Mouse (Mus musculus) intestine, postnatal 0 days (tissue): ENCODE results near the gene Cers5. TPM values are rescaled to one million over a fixed set of nuclear protein-coding genes. Genes with fewer than 3 reads are reported as not detected.
A peak's percentile ranks its signal among the peaks of the same experiment; 100 is the strongest.
"Not testable (repeated sequence)": the region's sequence is repeated elsewhere in the genome, so short reads cannot be mapped to it uniquely, and the experiment has no call there.

Source experiments
- ATAC-seq: fragments of 200-750 bp; cut with Nextera tagmentation; 2 replicates; pipeline ENCODE4 v1.8.0; 2017; ENCODE audit warnings: mild to moderate bottlenecking, moderate TSS enrichment, moderate library complexity
- H3K27ac ChIP-seq: fragments of 300-500 bp; sonication (generic); 2 replicates; pipeline ENCODE4 v1.5.1; 2014; ENCODE audit warnings: mild to moderate bottlenecking, low read depth, low read length, moderate library complexity
- H3K27me3 ChIP-seq: fragments of 300-500 bp; sonication (generic); replicated peaks from 2 replicates; pipeline ENCODE4 v1.6.1; 2014; ENCODE audit warnings: low read length, mixed read lengths; ENCODE audit not compliant: control insufficient read depth, insufficient read depth
- H3K36me3 ChIP-seq: fragments of 300-500 bp; sonication (generic); 2 replicates; pipeline ENCODE4 v1.6.1; 2014; ENCODE audit warnings: mild to moderate bottlenecking, moderate library complexity; ENCODE audit not compliant: control insufficient read depth, insufficient read depth
- H3K4me1 ChIP-seq: fragments of 300-500 bp; sonication (generic); replicated peaks from 2 replicates; pipeline ENCODE4 v1.6.1; 2014; ENCODE audit warnings: antibody characterized with exemption, low read length, mixed read lengths; ENCODE audit not compliant: control insufficient read depth, insufficient read depth
- H3K4me2 ChIP-seq: fragments of 300-500 bp; sonication (generic); replicated peaks from 2 replicates; pipeline ENCODE4 v1.6.1; 2014; ENCODE audit warnings: low read depth, mild to moderate bottlenecking, moderate library complexity
- H3K4me3 ChIP-seq: fragments of 300-500 bp; sonication (generic); 2 replicates; pipeline ENCODE4 v1.5.1; 2014; ENCODE audit warnings: low read depth, low read length
- H3K9ac ChIP-seq: fragments of 300-500 bp; sonication (generic); 2 replicates; pipeline ENCODE4 v1.6.1; 2014; ENCODE audit warnings: mild to moderate bottlenecking, low read depth, low read length
- H3K9me3 ChIP-seq: fragments of 300-500 bp; sonication (generic); 2 replicates; pipeline ENCODE4 v1.6.1; 2016; ENCODE audit warnings: mixed run types; ENCODE audit not compliant: control insufficient read depth
- CTCF ChIP-seq: sonication (generic); IDR thresholded peaks from 2 replicates; pipeline ENCODE4 v1.5.1; 2016; ENCODE audit warnings: low read depth, mild to moderate bottlenecking, control low read depth, antibody characterized with exemption, moderate library complexity
- WGBS: fragments of 180-500 bp; shearing (Covaris S2); extraction: QIAGEN DNeasy Blood & Tissue Kit; methylation state at CpG from one replicate; pipeline ENCODE4 v1.1.7; 2014; 5-methylcytosine and 5-hydroxymethylcytosine counted together
- polyA plus RNA-seq: library from polyadenylated mRNA; unstranded; fragments of >200 nt; fragmentation: Nextera tagmentation; extraction: Ambion mirVana; gene quantifications from 2 replicates; pipeline ENCODE4 v1.2.1, GENCODE M21; 2015

The Cers5 gene
- polyA plus RNA-seq, 1 experiment from 2014 or later: 18.7 TPM

GRCm38 (mm10) chr15:99729056-99729783 lies 43.5 kb downstream of the Cers5 start:
- Histone ChIP-seq H3K27ac (no peak overlapping the region), H3K9me3 (no peaks in the 10 kb centered on the region), H3K36me3 (peaks cover 19% of the 10 kb centered on the region), H3K4me1 (peaks cover 10% of the 10 kb centered on the region; the same call in 1 of the 2 replicates), H3K9ac (no peak overlapping the region), H3K4me3 (no peak overlapping the region), H3K27me3 (no peaks in the 10 kb centered on the region), H3K4me2 (no peak overlapping the region)
- WGBS: 85% methylated on average over 3 of the region's 4 CpGs
- ATAC-seq: no peak
- TF ChIP-seq CTCF: peak; percentile 48

- 94% methylated on average over 5 of the region's 5 CpGs for WGBS
- peaks cover 14% of the 10 kb centered on the region; the same call in 1 of the 2 replicates for H3K4me1 ChIP-seq
These were observed 44.5 kb downstream of the Cers5 start for GRCm38 (mm10) chr15:99728211-99728610.

DNA sequence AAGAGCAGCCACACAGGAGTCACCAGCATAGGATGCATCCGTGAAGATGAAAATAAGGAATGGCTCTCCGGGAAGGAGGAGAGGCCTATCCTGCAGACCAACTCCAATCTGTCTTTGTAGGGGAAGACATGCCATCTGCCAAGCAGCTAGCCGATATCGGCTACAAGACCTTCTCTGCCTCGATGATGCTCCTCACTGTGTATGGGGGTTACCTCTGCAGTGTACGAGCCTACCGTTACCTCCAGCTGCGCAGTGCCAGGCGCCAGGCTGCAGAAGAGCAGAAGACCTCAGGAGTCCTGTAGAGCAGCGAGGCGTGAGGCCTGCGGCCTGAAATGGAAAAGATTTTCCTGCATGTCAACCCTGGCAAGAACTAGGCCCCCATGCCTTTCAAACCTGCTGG lies 45.2 kb downstream of the Cers5 start:
- H3K36me3 ChIP-seq: peaks cover 29% of the 10 kb centered on the region
- TF ChIP-seq CTCF: no peak
- ATAC-seq: no peak
- no peak overlapping the region for H3K4me3 ChIP-seq
- no peaks in the 10 kb centered on the region for H3K9me3 ChIP-seq
- no peak overlapping the region for H3K4me2 ChIP-seq
- H3K9ac ChIP-seq: no peak overlapping the region
- 91% methylated on average over 12 of the region's 12 CpGs for WGBS
- H3K27me3 ChIP-seq: no peaks in the 10 kb centered on the region
- no peak overlapping the region for H3K27ac ChIP-seq
- peaks cover 15% of the 10 kb centered on the region; the same call in 1 of the 2 replicates for H3K4me1 ChIP-seq

More at GRCm38 (mm10) chr15:99728211-99728610, 44.5 kb downstream of the Cers5 start:
- no peak for TF ChIP-seq CTCF
- Histone ChIP-seq H3K4me3 (no peak overlapping the region), H3K9me3 (no peaks in the 10 kb centered on the region), H3K4me2 (no peak overlapping the region), H3K27ac (no peak overlapping the region), H3K36me3 (peaks cover 22% of the 10 kb centered on the region), H3K27me3 (no peaks in the 10 kb centered on the region), H3K9ac (no peak overlapping the region)
- ATAC-seq: no peak

GRCm38 (mm10) chr15:99727039-99727438 lies 45.6 kb downstream of the Cers5 start:
- H3K4me1 ChIP-seq: peaks cover 15% of the 10 kb centered on the region; the same call in 1 of the 2 replicates
- H3K4me3 ChIP-seq, H3K4me2 ChIP-seq, ATAC-seq, H3K27ac ChIP-seq, H3K27me3 ChIP-seq, H3K9me3 ChIP-seq, H3K9ac ChIP-seq: not testable (repeated sequence)
- 89% methylated on average over 4 of the region's 5 CpGs for WGBS
- H3K36me3 ChIP-seq: peaks cover 33% of the 10 kb centered on the region

DNA sequence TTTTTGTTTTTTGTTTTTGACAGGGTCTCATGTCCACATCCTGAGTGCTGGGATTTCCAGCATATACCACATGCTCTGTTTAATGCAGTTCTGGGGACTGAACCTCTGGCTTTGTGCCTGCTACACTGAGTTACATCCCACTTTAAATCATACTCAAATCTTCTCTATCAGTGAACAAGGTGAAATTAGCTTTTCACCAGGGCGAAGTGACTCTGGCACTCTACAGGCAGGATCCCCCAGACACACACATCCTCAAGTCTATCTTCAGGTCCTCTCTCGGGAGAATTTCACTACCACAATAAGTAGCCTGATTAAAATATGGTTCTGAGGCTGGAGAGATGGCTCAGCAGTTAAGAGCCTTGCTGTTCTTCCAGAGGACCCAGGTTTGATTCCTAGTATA lies 46.1 kb downstream of the Cers5 start:
- WGBS: 68% methylated on average over 2 of the region's 2 CpGs
- no peak for ATAC-seq
- Histone ChIP-seq H3K36me3 (peaks cover 38% of the 10 kb centered on the region), H3K9ac (peak overlapping the region; percentile 88), H3K27ac (no peak overlapping the region), H3K4me3 (peak overlapping the region; percentile 87), H3K27me3 (no peaks in the 10 kb centered on the region), H3K9me3 (no peaks in the 10 kb centered on the region), H3K4me2 (peak overlapping the region; percentile 74), H3K4me1 (peaks cover 15% of the 10 kb centered on the region; the same call in 1 of the 2 replicates)
- TF ChIP-seq CTCF: no peak

- Histone ChIP-seq H3K4me3 (peak within 1 kb of the TSS; percentile 87), H3K9ac (peak within 1 kb of the TSS; percentile 88), H3K4me1 (peaks cover 15% of the 10 kb centered on the region; the same call in 1 of the 2 replicates), H3K4me2 (peak within 1 kb of the TSS; percentile 74), H3K27me3 (no peaks in the 10 kb centered on the region), H3K27ac (peak within 1 kb of the TSS; percentile 89), H3K36me3 (peaks cover 47% of the 10 kb centered on the region), H3K9me3 (no peaks in the 10 kb centered on the region)
- peak; percentile 98 for TF ChIP-seq CTCF
- under 1% methylated on average over 56 of the region's 68 CpGs for WGBS
- peak; percentile 87 for ATAC-seq
These were observed 47.1 kb downstream of the Cers5 start, which contains the start of gene Cox14 for GRCm38 (mm10) chr15:99725341-99726155. TSS of gene Cox14 (plus strand) at chr15:99725618.
